Mouse (Mus musculus): ENCODE measurements at regions not wholly inside any gene's neighbourhood (a gene's known extent, or its start where the extent isn't known, plus 50 kb on each side); places are given as distances from the start of the nearest gene placed in this dataset.

- TF ChIP-seq ZNF384 (IDR thresholded peaks at IDR 0.05; ENCODE audit: low read depth, low read length) (no peak), MAFK (IDR thresholded peaks at IDR 0.05; ENCODE audit: insufficient read depth, low read depth, low read length) (no peak)
These were observed 97.4 kb upstream of the Btg1 start for GRCm38 (mm10) chr10:96519411-96519810.

Measured in ES-E14 (cell line).